Mouse (Mus musculus) c-Kit-positive CD71-positive TER-119-positive erythroid progenitor cells, embryonic 14.5 days (primary cell): ENCODE results near the gene Adora1.

ENCODE experiments used
- DNase-seq: peaks from one replicate; pipeline ENCODE4 v3.0.0-alpha.2; 2013; ENCODE audit warnings: low spot score

Adora1 gene

GRCm38 (mm10) chr1:134215751-134216628 is 19.2 kb downstream of the Adora1 start:
- no peak for DNase-seq

- DNase-seq: no peak
Observed at GRCm38 (mm10) chr1:134215059-134215458, 20.2 kb downstream of the Adora1 start.

DNA sequence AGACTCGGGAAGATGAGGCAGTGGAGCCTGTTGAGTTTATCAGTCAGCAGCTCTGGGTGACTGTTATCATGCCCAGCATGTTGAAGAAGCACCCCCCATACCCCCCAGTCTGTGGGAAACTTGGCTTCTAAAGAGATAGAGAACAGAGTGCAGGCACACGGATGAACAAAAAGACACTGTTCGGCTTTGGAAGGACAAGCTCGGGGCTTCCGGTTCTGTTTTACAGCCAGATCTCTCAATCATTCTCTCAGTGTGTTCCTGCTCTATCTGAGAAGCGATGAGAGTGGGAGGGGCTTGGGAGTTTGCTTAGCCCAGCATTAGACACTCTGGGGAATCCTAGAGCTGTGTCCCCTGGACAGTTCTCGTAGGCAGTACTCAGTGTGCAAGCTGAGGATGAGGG is 21.8 kb downstream of the Adora1 start:
- DNase-seq: no peak

DNA sequence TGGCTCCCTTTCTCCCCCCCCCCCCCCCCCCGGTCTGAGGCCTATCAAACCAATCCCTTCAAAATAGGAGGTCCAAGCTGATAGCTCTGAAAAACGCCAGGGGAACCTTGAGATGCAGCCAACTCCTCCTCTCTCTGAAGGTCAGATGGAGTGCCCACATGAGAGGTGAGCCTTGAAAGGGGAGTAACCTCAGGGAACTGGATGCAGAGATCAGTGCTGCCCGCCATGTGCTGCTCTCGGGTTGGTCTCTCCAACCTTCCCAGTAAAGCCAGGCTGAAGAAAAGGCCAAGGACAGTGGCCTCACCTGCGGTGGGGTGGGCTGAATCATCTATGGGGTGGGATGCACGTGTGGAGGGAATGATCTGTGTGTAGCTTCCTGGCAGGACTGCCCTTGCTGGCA is 22.9 kb downstream of the Adora1 start:
- no peak for DNase-seq

GRCm38 (mm10) chr1:134211631-134212030 is 23.6 kb downstream of the Adora1 start:
- DNase-seq: no peak

GRCm38 (mm10) chr1:134211043-134211442 is 24.2 kb downstream of the Adora1 start:
- no peak for DNase-seq

DNA sequence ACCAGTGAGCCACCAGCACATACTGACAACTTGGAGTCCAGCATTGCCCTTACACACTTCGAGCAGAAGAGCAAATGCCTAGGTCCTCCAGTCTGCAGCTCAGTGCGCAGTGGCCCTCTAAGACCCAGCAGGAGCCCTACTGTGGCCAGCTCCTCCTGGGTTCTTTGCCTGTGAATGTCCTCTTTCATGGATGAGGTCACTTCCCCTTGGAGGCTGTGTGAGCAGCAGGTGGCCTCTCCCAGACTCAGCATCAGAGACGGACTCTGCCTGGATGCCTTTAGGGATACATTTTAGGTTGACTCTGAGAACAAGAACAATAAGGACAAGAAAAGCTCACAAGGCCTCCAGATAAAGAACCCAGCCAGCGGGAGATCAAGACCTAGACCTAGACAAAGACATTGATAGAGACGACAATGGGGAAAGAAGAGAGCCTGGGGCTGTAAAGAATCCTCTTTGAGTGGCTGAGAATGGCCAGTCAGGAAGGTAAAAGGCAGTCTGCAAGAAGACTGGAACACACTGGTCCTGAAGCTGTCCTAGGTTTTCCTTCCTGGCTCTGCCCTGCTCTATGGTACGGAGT is 25.0 kb downstream of the Adora1 start:
- DNase-seq: no peak

- no peak for DNase-seq
Observed at GRCm38 (mm10) chr1:134206085-134206484, 29.1 kb downstream of the Adora1 start.

DNA sequence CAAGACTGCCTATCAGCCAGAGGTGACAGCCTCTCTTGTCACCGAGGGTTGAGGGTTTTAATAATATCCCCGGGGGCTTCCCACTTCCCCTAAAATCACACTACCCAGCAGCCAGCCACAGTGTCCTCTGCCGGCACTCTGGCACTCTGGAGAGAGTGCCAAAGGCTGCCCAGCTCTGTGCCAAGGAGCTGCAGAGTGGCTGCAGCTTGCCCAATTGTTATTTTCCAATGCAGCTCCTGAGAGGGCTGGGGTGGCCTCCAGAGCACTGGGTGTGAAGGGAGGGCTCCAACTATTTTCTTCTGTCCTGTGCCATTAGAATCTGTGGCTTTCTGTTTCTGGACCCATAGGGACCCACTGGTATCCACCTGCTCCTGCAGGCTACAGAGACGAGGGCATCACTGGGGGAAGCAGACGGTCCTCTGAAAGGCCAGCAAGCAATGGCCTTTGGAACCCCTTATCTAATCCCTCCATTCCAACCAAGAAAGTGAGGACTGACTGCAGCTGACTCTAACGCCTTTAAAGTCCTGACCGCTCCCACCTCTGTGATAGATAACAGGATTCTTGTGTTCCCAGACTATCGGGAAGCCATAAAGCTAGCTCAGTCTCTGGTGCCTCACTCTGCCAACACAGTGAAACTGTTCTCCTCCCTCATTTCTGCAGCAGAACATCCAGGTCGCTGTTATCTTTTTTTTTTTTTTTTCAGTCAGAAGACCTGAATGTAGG is 29.8 kb downstream of the Adora1 start:
- DNase-seq: no peak

DNA sequence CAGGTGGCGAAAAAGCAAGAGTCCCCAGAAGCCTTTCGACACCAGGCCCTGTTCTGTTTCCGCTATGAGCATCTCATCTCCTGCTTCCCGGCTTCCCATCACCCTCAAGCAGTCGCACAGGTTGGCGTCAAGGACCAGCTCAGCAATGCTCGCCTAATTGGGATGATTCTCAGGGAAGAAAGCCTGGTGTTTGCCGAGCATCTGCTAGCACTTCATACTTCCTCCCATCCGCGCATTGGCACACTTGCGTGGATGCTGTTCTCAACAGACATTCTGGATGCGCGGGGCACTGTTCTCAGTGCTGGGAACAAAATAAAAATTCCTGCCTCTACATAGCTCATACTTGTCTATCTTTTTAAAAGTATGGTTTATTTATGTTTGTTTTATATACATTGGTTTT is 31.0 kb downstream of the Adora1 start:
- no peak for DNase-seq

GRCm38 (mm10) chr1:134201751-134202420 is 33.3 kb downstream of the Adora1 start:
- DNase-seq: no peak

GRCm38 (mm10) chr1:134200998-134201686 is 34.1 kb downstream of the Adora1 start:
- no peak for DNase-seq

DNA sequence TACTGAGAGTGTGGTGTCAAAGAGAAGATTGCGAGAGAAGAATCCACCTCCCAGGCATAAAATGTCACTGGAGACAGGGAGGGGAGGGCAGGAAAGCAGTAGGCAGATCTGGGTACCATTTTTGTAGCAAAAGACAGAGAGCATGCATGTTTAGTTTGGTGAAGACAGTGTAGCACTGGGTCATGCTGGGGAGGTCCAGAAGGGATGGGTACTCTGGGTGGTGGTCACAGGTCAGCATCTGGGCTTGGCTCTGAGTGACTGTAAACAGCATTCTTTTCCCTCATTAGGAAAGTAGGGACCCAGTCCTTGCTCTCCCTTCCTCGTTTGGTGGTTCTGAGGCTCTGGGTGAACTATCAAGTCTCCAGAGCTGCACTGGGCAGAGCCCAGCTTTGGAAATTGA is 34.8 kb downstream of the Adora1 start:
- no peak for DNase-seq

GRCm38 (mm10) chr1:134198197-134198995 is 36.8 kb downstream of the Adora1 start:
- DNase-seq: no peak

DNA sequence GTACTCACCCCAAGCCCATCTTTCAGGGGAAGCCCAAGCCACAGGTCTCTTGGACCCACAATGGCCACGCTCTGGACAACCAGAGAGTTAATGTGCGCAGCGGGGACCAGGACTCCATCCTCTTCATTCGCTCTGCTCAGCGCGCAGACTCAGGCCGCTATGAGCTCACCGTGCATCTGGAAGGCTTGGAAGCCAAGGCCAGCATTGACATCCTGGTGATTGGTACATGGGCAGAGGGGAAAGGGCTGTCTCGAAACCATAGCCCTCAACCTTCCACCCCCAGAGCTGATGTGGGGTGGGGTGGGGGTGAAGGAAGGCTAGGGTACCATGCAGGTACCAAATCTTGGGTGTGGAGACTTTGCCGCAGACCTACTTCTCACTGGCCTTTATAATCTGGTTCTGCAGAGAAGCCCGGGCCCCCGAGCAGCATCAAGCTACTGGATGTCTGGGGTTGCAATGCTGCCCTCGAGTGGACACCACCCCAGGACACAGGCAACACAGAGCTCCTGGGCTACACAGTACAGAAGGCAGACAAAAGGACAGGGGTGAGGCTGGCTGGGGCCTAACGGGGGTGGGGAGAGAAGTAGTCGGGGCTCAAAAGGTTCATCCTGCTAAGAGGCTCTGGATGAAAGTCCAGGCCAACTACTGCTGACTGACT is 37.8 kb downstream of the Adora1 start:
- DNase-seq: no peak

DNA sequence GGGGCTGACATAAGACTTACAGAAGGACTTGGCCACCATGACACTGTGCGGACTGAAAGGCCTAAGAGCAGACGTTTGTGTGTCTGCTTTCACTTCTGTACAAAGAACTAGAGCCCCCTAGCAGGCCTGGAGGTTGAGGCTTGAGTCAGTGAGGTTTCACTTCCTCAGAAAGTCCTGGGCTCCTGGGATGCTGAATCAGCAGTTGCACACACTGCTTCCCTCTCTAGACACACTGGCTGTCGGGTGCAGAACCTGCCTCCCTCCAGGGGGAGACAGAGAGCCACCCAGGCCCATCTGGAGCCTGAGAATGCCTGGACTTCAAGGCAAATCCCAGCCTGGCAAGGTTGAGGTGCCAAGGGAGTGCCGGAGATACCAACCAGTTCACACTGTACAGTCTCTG is 38.8 kb downstream of the Adora1 start:
- peak; percentile 44 for DNase-seq

GRCm38 (mm10) chr1:134195979-134196378 is 39.3 kb downstream of the Adora1 start:
- no peak for DNase-seq

DNA sequence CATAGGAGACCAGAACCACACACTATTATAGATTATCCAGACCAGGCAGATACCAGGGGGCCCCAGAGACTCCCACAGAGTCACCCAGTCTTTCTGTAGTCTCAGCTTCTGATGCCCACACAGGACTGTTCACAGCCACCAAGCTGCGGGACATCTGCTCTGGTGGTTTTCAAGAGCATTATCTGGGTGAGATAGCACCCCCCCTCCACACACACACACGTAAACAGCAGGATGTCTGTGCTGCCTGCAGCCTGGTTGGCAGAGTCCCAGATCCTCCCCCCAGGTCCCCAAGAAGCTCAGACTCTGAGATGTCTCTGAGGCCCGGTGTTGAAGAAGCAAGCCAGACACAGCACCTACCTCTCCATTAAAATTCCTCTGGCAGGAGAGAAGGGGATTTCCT is 39.7 kb downstream of the Adora1 start:
- DNase-seq: no peak

- DNase-seq: no peak
Observed at GRCm38 (mm10) chr1:134195117-134195516, 40.1 kb downstream of the Adora1 start.

DNA sequence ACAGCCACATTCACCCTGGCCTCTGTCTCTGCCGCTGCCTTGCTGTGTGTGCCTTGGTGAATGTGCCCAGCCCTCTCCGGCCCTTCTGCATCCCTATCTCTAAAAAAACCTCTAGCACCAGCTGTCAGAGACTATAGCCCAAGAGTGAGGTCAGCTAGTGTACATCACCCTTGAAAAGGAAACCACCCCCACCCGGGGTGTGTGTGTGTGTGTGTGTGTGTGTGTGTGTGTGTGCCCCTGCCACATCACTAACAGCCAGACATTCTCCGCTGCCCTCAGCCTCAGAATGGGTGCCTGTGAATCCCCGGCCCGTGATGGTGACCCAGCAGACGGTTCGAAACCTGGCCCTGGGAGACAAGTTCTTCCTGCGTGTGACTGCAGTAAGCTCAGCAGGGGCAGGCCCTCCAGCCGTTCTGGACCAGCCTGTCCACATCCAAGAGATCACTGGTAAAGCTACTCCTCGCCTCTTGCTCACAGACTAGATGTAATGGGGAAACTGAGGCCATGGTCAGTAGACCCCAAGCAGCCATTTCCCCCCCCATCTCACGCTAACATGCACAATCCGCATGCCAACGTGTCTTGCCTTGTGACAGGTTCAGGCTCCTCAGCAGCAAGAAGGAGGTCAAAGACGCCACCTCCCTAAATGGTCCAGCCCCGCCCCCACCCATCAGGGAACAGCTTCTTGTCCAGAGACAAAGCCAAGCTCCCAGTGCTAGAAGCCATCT is 40.8 kb downstream of the Adora1 start:
- DNase-seq: no peak
